Mouse (Mus musculus) adrenal gland, postnatal 0 days (tissue): ENCODE measurements around the gene Mup2. TPM values are rescaled to one million over a fixed set of nuclear protein-coding genes. Genes with fewer than 3 reads are reported as not detected.

Source experiments
- polyA plus RNA-seq: library from polyadenylated mRNA; unstranded; fragments of >200 nt; fragmentation: Nextera tagmentation; extraction: Ambion mirVana; gene quantifications from 2 replicates; pipeline ENCODE4 v1.2.1, GENCODE M21; 2015

Mup2 gene
- polyA plus RNA-seq = not detected in 2 replicates

GRCm38 (mm10) chr4:60154189-60154588 lies at the start of gene Mup2:
Gene Mup2, minus strand, starts transcription at chr4:60154289.

Other genes starting within 250 kb of the Mup2 start
- gene Slc46a2, start 239.2 kb downstream of the Mup2 start, polyA plus RNA-seq = 0.04 and 0.09 TPM in 2 replicates
- not detected in 2 replicates for gene Mup4, start 193.6 kb downstream of the Mup2 start, polyA plus RNA-seq
- gene Mup6, start 190.0 kb downstream of the Mup2 start, polyA plus RNA-seq = not detected in 2 replicates
- not detected in 2 replicates for gene Mup7, start 83.8 kb downstream of the Mup2 start, polyA plus RNA-seq
- gene Mup8, start 68.3 kb upstream of the Mup2 start, polyA plus RNA-seq = not detected in 2 replicates